Mouse (Mus musculus): ENCODE results near the gene Epop.

The Epop gene

GRCm38 (mm10) chr11:97627556-97628302 lies 1.8 kb downstream of the Epop start:
- no peak for DNase-seq

GRCm38 (mm10) chr11:97626850-97627249 lies 2.7 kb downstream of the Epop start:
- no peak for DNase-seq

GRCm38 (mm10) chr11:97626431-97626830 lies 3.1 kb downstream of the Epop start:
- no peak for DNase-seq

GRCm38 (mm10) chr11:97625551-97625950 lies 4.0 kb downstream of the Epop start:
- no peak for DNase-seq

GRCm38 (mm10) chr11:97623166-97623565 lies 6.3 kb downstream of the Epop start:
- no peak for DNase-seq

- DNase-seq, result peak; percentile 76
Measured at GRCm38 (mm10) chr11:97622440-97622839, 7.1 kb downstream of the Epop start.

GRCm38 (mm10) chr11:97619391-97619795 lies 10.1 kb downstream of the Epop start:
- peak; percentile 82 for DNase-seq

- DNase-seq, result no peak
Measured at GRCm38 (mm10) chr11:97618368-97618767, 11.1 kb downstream of the Epop start.

GRCm38 (mm10) chr11:97615276-97615675 lies 14.2 kb downstream of the Epop start:
- DNase-seq, result no peak

- DNase-seq, result no peak
Measured at GRCm38 (mm10) chr11:97611076-97611475, 18.4 kb downstream of the Epop start.

GRCm38 (mm10) chr11:97609743-97610142 lies 19.8 kb downstream of the Epop start:
- DNase-seq, result no peak

- no peak for DNase-seq
Measured at GRCm38 (mm10) chr11:97608933-97609332, 20.6 kb downstream of the Epop start.

- DNase-seq, result no peak
Measured at GRCm38 (mm10) chr11:97607056-97607725, 22.3 kb downstream of the Epop start.

- no peak for DNase-seq
Measured at GRCm38 (mm10) chr11:97603891-97604290, 25.6 kb downstream of the Epop start.

- DNase-seq, result no peak
Measured at GRCm38 (mm10) chr11:97602223-97602622, 27.3 kb downstream of the Epop start.

- DNase-seq, result no peak
Measured at GRCm38 (mm10) chr11:97599104-97599503, 30.4 kb downstream of the Epop start.

GRCm38 (mm10) chr11:97597945-97598691 lies 31.4 kb downstream of the Epop start:
- no peak for DNase-seq

- DNase-seq, result no peak
Measured at GRCm38 (mm10) chr11:97594136-97594535, 35.4 kb downstream of the Epop start.

- no peak for DNase-seq
Measured at GRCm38 (mm10) chr11:97591910-97592309, 37.6 kb downstream of the Epop start.

- peak; percentile 53 for DNase-seq
Measured at GRCm38 (mm10) chr11:97590227-97590960, 39.1 kb downstream of the Epop start.

- DNase-seq, result no peak
Measured at GRCm38 (mm10) chr11:97589216-97589615, 40.3 kb downstream of the Epop start.

- DNase-seq, result no peak
Measured at GRCm38 (mm10) chr11:97585932-97586331, 43.6 kb downstream of the Epop start.

GRCm38 (mm10) chr11:97584476-97584875 lies 45.0 kb downstream of the Epop start:
- DNase-seq, result no peak

Data from cerebellum, adult 9-11 months (tissue).